Mouse (Mus musculus): ENCODE measurements at regions not wholly inside any gene's neighbourhood (a gene's known extent, or its start where the extent isn't known, plus 50 kb on each side); places are given as distances from the start of the nearest gene placed in this dataset.

DNA sequence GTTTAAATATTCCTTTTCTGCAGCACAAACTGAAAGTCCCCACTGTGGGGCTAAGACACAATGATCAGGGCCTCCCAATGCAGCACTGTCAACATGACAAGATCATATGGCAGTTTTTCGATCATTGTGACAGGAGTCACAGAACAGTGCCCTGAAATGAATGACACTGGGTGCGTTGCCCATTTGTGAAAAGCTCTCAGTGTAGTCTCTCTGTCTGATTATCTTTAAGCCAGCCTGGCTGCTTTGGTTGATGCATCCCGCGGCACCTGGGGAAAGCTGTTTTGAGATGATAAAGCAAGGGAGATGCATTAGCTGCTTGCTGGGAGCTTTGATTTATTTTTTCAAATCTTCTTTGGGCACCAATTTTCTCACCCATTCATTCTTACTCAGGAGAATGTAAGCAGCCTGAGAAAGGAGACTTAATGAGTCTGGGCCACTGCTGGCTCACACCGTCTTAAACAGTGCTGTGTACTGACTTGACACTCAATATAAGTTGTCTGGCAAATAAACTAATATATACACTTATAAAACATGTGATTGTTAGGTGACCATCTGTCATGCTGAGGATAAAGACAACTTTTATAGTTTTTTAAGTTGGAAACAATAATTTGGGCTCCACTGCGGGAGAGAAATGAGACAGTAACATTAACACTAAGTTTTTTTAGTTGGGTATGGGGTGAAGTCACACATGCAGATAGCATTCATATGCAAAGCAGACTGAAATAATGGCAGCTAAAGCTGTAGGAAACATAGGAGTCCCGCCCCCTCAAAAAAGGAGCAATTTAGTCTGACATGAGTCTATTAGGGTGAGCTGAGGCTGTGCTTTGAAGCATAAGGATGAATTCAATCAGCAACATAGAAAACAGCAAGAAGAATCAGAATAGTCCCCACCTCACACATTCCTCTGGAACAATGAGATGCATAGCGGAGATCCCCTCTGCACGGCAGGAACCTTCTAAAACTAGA lies 276.0 kb downstream of the Kcns3 start:
- TF ChIP-seq CTCF (IDR thresholded peaks at IDR 0.05; ENCODE audit: borderline replicate concordance, extremely low read depth, insufficient read depth, insufficient read length) (no peak), POLR2A (IDR thresholded peaks at IDR 0.05; ENCODE audit: borderline replicate concordance, extremely low read depth, insufficient read depth, insufficient read length, poor library complexity, severe bottlenecking) (no peak)

Measured in brain, embryonic 14.5 days (tissue).